Mouse (Mus musculus): ENCODE measurements around the gene Trio. TPM values are rescaled to one million over a fixed set of nuclear protein-coding genes. Genes with fewer than 3 reads are reported as not detected.

The Trio gene
- polyA plus RNA-seq, 1 experiment from 2014 or later, result 64.8 TPM

GRCm38 (mm10) chr15:27702972-27703313, 322.7 kb downstream of the Trio start:
- Histone ChIP-seq H3K4me2 (replicated peaks) (peak overlapping the region; percentile 30; the same call in 1 of the 2 replicates), H3K27me3 (no peaks in the 10 kb centered on the region), H3K4me3 (no peak overlapping the region), H3K9me3 (no peaks in the 10 kb centered on the region), H3K9ac (no peak overlapping the region), H3K4me1 (peaks cover 16% of the 10 kb centered on the region), H3K36me3 (no peaks in the 10 kb centered on the region), H3K27ac (peak overlapping the region; percentile 66; the same call in 1 of the 2 replicates)
- 40% methylated on average over 1 of the region's 1 CpGs for WGBS
- no peak for ATAC-seq (ENCODE audit: low FRiP score, low read depth)

DNA sequence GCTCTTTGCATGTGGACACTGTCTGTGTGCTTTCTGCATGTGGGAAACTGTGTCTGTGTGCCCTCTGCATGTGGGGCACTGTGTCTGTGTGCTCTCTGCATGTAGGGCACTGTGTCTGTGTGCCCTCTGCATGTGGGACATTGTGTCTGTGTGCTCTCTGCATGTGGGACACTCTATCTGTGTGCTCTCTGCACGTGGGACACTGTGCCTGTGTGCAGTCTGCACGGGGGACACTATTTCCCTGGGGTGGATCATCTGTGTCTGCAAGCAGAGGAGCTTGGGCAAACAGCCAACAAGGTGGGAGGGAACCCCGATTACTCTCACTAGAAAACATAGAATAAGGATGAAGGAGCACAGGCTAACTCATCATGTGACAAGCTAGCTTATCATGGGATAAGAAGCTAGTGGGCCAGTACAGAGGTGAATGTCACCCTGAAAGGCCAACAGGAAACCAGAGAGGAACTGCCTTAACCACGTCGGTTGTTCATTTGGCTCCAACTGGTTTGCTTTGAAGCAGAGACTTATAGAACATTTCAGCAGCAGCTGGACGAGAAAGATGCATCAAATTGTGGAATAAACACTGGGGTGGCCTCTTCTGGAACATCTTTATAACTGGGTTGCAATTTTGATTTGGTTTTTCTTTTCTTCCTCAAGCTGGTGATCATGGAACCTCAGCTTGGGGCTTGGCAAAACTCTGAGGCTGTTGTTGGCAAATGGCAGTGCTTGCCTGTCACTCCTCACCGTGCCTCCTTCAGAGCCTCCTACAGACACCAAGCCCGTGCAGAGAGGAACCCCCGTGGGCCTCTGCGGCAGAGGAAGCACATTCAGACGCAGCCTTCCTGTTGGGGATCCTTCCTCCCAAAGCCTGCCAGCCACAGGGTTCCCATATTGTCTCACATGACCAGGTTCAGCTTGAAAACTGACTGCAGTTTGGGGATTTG, 323.3 kb downstream of the Trio start:
- Histone ChIP-seq H3K9ac (no peak overlapping the region), H3K9me3 (no peaks in the 10 kb centered on the region), H3K27ac (peak overlapping the region; percentile 66; the same call in 1 of the 2 replicates), H3K4me1 (peaks cover 16% of the 10 kb centered on the region), H3K4me3 (no peak overlapping the region), H3K36me3 (no peaks in the 10 kb centered on the region), H3K4me2 (replicated peaks) (0 out of 2 replicates have a peak overlapping the region, but pooled peaks have one; percentile 30), H3K27me3 (no peaks in the 10 kb centered on the region)
- WGBS, result 36% methylated on average over 11 of the region's 11 CpGs
- ATAC-seq (ENCODE audit: low FRiP score, low read depth), result no peak

- H3K36me3 ChIP-seq, result no peaks in the 10 kb centered on the region
- no peaks in the 10 kb centered on the region for H3K9me3 ChIP-seq
- ATAC-seq (ENCODE audit: low FRiP score, low read depth), result no peak
- no peaks in the 10 kb centered on the region for H3K27me3 ChIP-seq
- H3K27ac ChIP-seq, result no peak overlapping the region
- no peak overlapping the region for H3K9ac ChIP-seq
- peaks cover 5% of the 10 kb centered on the region for H3K4me1 ChIP-seq
- H3K4me2 ChIP-seq (replicated peaks), result no peak overlapping the region
- H3K4me3 ChIP-seq, result no peak overlapping the region
- 92% methylated on average over 5 of the region's 5 CpGs for WGBS
These were observed 328.0 kb downstream of the Trio start for GRCm38 (mm10) chr15:27697632-27698031.

DNA sequence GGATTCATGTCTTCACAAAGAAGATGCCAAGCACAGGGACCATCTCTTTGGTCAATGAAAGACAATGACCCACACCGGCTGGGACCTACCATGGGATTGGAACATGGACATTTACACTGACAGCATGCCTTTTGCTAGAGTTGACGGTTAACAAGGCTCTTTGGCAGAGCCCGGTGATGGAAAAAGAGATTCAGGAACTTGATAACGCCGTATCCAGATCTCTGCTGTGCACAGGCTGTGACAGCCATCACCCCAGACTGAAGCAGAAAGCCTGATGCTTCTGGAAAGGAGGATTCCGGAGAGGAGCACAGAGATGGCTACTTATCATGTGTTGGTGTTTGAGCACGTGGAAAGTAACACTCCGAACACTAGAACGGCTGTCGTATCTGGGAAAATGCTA, 332.4 kb downstream of the Trio start:
- 92% methylated on average over 10 of the region's 10 CpGs for WGBS
- H3K9ac ChIP-seq, result no peak overlapping the region
- ATAC-seq (ENCODE audit: low FRiP score, low read depth), result no peak

GRCm38 (mm10) chr15:27692161-27692560, 333.5 kb downstream of the Trio start:
- H3K9ac ChIP-seq, result no peak overlapping the region
- H3K36me3 ChIP-seq, result no peaks in the 10 kb centered on the region
- no peaks in the 10 kb centered on the region for H3K4me1 ChIP-seq
- no peak for ATAC-seq (ENCODE audit: low FRiP score, low read depth)
- WGBS, result 83% methylated on average over 7 of the region's 7 CpGs
- no peak overlapping the region for H3K4me2 ChIP-seq (replicated peaks)
- H3K27me3 ChIP-seq, result no peaks in the 10 kb centered on the region
- H3K9me3 ChIP-seq, result no peaks in the 10 kb centered on the region
- H3K27ac ChIP-seq, result no peak overlapping the region
- no peak overlapping the region for H3K4me3 ChIP-seq

More for the DNA sequence above, 332.4 kb downstream of the Trio start:
- Histone ChIP-seq H3K36me3 (no peaks in the 10 kb centered on the region), H3K4me2 (replicated peaks) (no peak overlapping the region), H3K4me3 (no peak overlapping the region), H3K9me3 (no peaks in the 10 kb centered on the region), H3K4me1 (no peaks in the 10 kb centered on the region), H3K27me3 (no peaks in the 10 kb centered on the region), H3K27ac (no peak overlapping the region)

DNA sequence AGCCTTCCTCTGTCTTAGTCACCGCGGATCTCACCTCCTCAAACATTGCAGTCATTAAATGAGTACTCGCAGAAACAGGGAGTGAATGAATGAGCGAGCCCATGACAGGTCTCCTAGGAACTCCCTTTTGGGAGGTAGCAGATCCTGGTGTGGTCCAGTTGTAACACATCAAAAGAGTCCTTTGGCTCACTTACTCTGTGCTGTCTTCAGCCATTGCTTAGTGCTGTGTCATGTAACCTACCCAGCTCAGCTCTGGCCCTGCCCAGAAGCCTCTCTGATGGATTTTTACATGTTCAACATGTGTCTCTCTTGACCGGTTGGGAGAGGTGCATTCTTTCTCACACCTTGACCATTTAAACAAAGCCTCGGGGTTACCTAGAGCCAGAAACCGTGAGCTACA, 334.4 kb downstream of the Trio start:
- H3K27me3 ChIP-seq, result no peaks in the 10 kb centered on the region

DNA sequence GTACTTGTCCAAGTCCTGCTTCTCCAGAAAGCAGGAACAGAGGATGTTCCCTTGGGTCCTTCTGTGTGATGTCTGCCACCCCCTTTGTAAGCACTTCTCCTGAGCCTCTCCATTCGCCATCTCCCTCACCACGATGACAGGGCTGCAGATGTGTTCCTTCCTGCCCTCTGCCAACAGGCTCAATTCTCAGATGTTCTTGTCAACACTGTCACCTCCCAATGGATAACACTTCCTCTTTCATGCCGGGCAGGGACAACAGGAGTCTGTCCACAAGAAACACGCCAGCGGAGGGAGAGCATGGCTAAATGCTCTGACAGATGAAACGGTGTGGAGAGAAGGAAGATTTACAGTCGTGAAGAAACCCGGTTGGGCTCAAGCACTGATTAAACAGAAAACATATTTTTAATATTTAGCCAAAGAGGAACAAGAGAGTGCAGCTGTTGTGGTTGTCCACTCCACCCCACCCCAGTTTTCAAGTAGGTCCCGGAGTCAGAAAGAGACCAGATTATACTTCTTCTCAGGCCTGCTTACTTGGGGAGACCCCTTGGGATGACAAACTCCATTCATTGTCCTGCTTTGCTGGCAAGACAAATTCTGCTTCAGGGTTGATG, 337.5 kb downstream of the Trio start:
- H3K27ac ChIP-seq, result no peak overlapping the region
- WGBS, result 77% methylated on average over 9 of the region's 9 CpGs
- no peak for ATAC-seq (ENCODE audit: low FRiP score, low read depth)
- H3K27me3 ChIP-seq, result no peaks in the 10 kb centered on the region
- no peaks in the 10 kb centered on the region for H3K36me3 ChIP-seq
- H3K9me3 ChIP-seq, result no peaks in the 10 kb centered on the region
- no peak overlapping the region for H3K4me2 ChIP-seq (replicated peaks)
- H3K9ac ChIP-seq, result no peak overlapping the region
- no peaks in the 10 kb centered on the region for H3K4me1 ChIP-seq
- no peak overlapping the region for H3K4me3 ChIP-seq

More for the DNA sequence above, 334.4 kb downstream of the Trio start:
- Histone ChIP-seq H3K4me3 (no peak overlapping the region), H3K36me3 (no peaks in the 10 kb centered on the region), H3K4me1 (no peaks in the 10 kb centered on the region), H3K9me3 (no peaks in the 10 kb centered on the region), H3K27ac (no peak overlapping the region), H3K4me2 (replicated peaks) (no peak overlapping the region), H3K9ac (no peak overlapping the region)
- no peak for ATAC-seq (ENCODE audit: low FRiP score, low read depth)
- 81% methylated on average over 7 of the region's 7 CpGs for WGBS

- 0 out of 2 replicates have a peak, but pooled peaks cover 3% of the 10 kb centered on the region for H3K27me3 ChIP-seq
- H3K4me3 ChIP-seq, result no peak overlapping the region
- no peaks in the 10 kb centered on the region for H3K9me3 ChIP-seq
- H3K4me1 ChIP-seq, result peaks cover 13% of the 10 kb centered on the region
- H3K4me2 ChIP-seq (replicated peaks), result no peak overlapping the region
- no peaks in the 10 kb centered on the region for H3K36me3 ChIP-seq
- H3K27ac ChIP-seq, result no peak overlapping the region
- 81% methylated on average over 7 of the region's 7 CpGs for WGBS
- no peak overlapping the region for H3K9ac ChIP-seq
- no peak for ATAC-seq (ENCODE audit: low FRiP score, low read depth)
These were observed 340.8 kb downstream of the Trio start for GRCm38 (mm10) chr15:27684813-27685212.

- no peak overlapping the region for H3K9ac ChIP-seq
- no peaks in the 10 kb centered on the region for H3K36me3 ChIP-seq
- ATAC-seq (ENCODE audit: low FRiP score, low read depth), result no peak
- H3K4me3 ChIP-seq, result no peak overlapping the region
- no peaks in the 10 kb centered on the region for H3K9me3 ChIP-seq
- H3K4me2 ChIP-seq (replicated peaks), result no peak overlapping the region
- 0 out of 2 replicates have a peak, but pooled peaks cover 3% of the 10 kb centered on the region for H3K27me3 ChIP-seq
- no peak overlapping the region for H3K27ac ChIP-seq
- 85% methylated on average over 1 of the region's 1 CpGs for WGBS
- H3K4me1 ChIP-seq, result peaks cover 13% of the 10 kb centered on the region
These were observed 342.4 kb downstream of the Trio start for GRCm38 (mm10) chr15:27683206-27683605.

DNA sequence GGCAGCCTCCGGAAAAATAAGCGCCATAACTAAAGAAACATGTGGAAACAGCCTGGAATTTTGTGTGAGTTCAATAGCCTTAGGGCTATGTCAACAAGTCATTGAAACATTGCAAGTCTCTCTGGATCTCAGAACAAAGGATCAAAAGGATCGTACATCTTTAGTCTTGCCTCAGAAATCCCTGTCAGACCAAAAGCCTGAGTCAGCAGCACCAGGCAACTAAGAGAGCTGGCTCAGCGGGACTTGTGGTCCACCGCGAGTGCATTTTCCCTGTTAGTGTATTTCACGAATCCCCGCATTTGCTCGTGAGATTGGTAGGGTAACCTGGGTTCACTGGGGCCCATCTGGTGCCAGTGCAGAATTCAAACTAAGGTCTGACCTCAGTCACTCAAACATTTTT, 343.0 kb downstream of the Trio start:
- H3K4me3 ChIP-seq, result no peak overlapping the region
- no peaks in the 10 kb centered on the region for H3K36me3 ChIP-seq
- no peak for ATAC-seq (ENCODE audit: low FRiP score, low read depth)
- H3K27ac ChIP-seq, result no peak overlapping the region
- H3K4me1 ChIP-seq, result peaks cover 13% of the 10 kb centered on the region
- no peaks in the 10 kb centered on the region for H3K9me3 ChIP-seq
- WGBS, result 43% methylated on average over 9 of the region's 9 CpGs
- 0 out of 2 replicates have a peak, but pooled peaks cover 3% of the 10 kb centered on the region for H3K27me3 ChIP-seq
- H3K4me2 ChIP-seq (replicated peaks), result no peak overlapping the region
- H3K9ac ChIP-seq, result no peak overlapping the region

GRCm38 (mm10) chr15:27681419-27682187, 344.0 kb downstream of the Trio start, which contains the start of gene Otulinl:
TSS of gene Otulinl (minus strand) at chr15:27681579.
- ATAC-seq (ENCODE audit: low FRiP score, low read depth), result peak; percentile 100
- peaks cover 13% of the 10 kb centered on the region for H3K4me1 ChIP-seq
- H3K36me3 ChIP-seq, result no peaks in the 10 kb centered on the region
- H3K9ac ChIP-seq, result peak within 1 kb of the TSS; percentile 77
- 2% methylated on average over 59 of the region's 59 CpGs for WGBS
- peak within 1 kb of the TSS; percentile 88 for H3K4me2 ChIP-seq (replicated peaks)
- no peak within 1 kb of the TSS for H3K27ac ChIP-seq
- H3K27me3 ChIP-seq, result 0 out of 2 replicates have a peak, but pooled peaks cover 3% of the 10 kb centered on the region
- H3K4me3 ChIP-seq, result peak within 1 kb of the TSS; percentile 67
- no peaks in the 10 kb centered on the region for H3K9me3 ChIP-seq
